Mouse (Mus musculus) megakaryocyte, embryonic 14.5 days (primary cell): Measurements from ENCODE around the gene Aatf. TPM values are rescaled to one million over a fixed set of nuclear protein-coding genes. Genes with fewer than 3 reads are reported as not detected.

Source experiments
- H3K27me3 ChIP-seq: replicated peaks from 2 replicates; pipeline ENCODE3; 2012; ENCODE audit warnings: inconsistent platforms
- H3K36me3 ChIP-seq: replicated peaks from 2 replicates; pipeline ENCODE3; 2012; ENCODE audit warnings: low read length, inconsistent platforms, mixed read lengths
- H3K4me1 ChIP-seq: 2 replicates; pipeline ENCODE4 v1.6.1; 2012; ENCODE audit warnings: inconsistent platforms
- H3K4me3 ChIP-seq: replicated peaks from 2 replicates; pipeline ENCODE3; 2012; ENCODE audit warnings: moderate library complexity, mild to moderate bottlenecking, inconsistent platforms
- H3K9me3 ChIP-seq: 2 replicates; pipeline ENCODE4 v1.6.1; 2012; ENCODE audit warnings: inconsistent platforms
- FLI1 ChIP-seq: IDR thresholded peaks from 2 replicates; pipeline ENCODE4 v1.6.1; 2012; ENCODE audit warnings: low read length, inconsistent platforms, mixed read lengths
- GATA1 ChIP-seq: IDR thresholded peaks from 3 replicates; pipeline ENCODE4 v1.6.1; 2012; ENCODE audit warnings: mixed read lengths, low read length, inconsistent platforms, borderline replicate concordance
- polyA plus RNA-seq: library from polyadenylated mRNA; stranded (reverse); fragments of >175 nt; gene quantifications from 2 replicates; pipeline ENCODE4 v1.2.3, GENCODE M21; 2012; ENCODE audit warnings: low replicate concordance; ENCODE audit not compliant: insufficient read depth

Gene Aatf
- polyA plus RNA-seq, 1 experiment: 13.5 TPM

DNA sequence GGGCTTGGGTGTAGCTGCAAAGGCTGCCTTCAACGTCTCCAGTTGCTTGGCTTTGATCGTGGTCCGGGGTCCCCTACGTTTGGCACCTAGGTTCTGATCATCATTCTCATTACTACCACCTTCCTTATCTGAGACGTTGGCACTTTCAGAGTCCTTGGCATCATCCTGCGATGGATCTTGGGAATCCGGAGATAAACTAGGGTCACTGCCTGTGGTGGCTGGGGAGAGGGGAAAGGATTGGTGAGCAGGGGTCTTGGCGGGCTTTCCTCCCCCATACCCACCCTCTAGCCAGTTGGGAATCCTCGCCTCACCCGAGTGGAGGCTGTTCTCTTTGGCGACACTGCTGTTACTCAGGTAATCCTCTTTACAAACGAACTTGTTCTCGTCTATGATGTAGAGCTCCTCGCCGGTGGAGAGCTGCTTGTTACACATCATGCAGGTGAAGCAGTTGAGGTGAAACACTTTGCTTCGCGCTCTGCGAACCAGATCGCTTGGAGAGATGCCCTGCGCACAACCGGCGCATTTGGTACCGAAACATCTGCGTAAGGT, 8.5 kb upstream of the Aatf start:
- Histone ChIP-seq H3K4me1 (peaks cover 61% of the 10 kb centered on the region), H3K27me3 (peaks cover 97% of the 10 kb centered on the region), H3K4me3 (no peak overlapping the region), H3K36me3 (no peaks in the 10 kb centered on the region), H3K9me3 (no peaks in the 10 kb centered on the region; the same call in 1 of the 2 replicates)
- TF ChIP-seq GATA1 (no peak), FLI1 (no peak)

DNA sequence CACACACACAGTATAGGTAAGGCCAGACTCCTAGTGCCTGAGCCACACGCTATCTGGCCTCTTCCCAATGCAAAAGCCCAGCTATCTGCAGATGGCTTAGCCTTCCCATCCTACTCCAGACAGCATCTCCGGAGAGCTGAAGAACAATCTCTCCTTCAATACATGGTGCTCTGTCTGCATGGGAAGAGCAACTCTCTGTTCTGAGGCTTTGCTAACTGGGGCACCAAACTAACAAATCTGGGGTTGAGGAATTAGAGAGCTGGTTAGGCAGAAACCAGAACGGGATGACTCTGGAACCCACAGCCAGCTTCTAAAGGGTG, 7.7 kb upstream of the Aatf start:
- peaks cover 97% of the 10 kb centered on the region for H3K27me3 ChIP-seq
- TF ChIP-seq GATA1: no peak
- TF ChIP-seq FLI1: no peak
- no peak overlapping the region for H3K4me3 ChIP-seq
- no peaks in the 10 kb centered on the region for H3K36me3 ChIP-seq
- H3K4me1 ChIP-seq: peaks cover 58% of the 10 kb centered on the region
- no peaks in the 10 kb centered on the region; the same call in 1 of the 2 replicates for H3K9me3 ChIP-seq

DNA sequence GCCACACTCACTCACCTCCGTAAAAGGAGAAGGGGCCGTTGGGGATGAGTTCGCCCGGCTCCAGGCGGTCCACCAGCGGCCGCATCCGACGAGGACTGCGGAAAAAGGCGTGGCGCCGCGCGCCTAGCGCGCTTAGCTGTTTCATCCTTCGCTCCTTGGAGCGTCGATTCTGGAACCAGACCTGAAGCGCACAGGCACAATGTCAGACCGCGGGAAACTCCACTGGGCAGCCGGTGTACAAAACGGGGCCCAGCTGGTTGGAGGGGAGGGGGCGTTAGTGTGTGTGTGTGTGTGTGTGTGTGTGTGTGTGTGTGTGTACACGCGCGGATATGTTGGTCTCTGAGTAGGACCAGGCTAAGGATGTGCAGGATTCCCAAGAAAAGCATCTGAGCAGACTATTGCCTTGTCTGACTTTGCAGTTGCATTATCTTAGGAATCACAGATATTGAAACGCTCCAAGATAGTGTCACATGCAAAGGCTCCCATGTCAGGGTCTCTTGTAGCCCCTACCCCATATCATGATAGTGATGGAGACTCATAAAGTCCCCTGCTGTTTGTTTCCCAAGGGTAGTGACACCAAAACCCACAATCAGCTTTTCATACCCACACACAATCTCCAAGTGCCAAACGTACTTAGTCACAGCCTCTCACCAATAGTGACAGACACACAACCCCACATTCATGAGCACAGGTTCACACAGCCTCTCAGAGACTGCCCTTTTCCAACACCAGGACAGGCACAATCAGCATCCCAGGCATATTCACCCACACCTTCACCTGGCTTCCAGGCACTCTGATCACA, 7.1 kb upstream of the Aatf start:
- peak overlapping the region; percentile 40 for H3K4me3 ChIP-seq

DNA sequence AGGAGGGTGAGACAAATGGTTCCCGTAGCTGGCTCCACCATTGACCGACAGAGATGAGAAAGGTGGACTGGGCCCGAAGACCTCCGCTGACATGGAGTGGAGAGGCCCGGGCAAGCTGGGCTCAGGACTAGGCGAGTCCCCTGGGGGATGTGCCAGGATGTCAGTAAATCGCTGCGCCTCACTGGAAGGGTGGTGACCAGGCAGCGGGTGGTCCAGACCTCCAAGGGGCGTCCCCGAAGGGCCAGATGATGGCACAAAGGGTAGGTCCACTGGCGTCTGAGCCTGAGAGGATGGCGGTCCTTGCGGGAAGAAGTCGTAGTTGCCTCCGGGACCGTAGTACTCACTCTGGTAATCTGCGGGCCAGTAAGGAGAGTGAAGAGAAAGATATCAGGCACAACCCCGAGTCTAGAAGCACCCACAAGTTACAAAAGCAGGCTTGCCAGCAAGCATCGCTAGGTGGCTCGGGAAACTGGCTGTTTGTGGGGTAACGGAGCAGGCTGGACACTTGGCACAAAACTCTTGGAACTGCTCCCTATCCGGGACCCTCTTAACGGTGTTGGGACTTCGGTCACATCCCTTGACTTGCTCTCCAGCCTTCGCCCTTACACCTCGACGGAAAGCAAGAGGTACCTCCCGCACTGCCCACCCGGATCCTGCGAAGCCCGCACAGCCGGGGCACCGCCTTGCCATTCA, 6.4 kb upstream of the Aatf start:
- H3K36me3 ChIP-seq: no peaks in the 10 kb centered on the region
- TF ChIP-seq GATA1 (no peak), FLI1 (no peak)
- H3K9me3 ChIP-seq: no peaks in the 10 kb centered on the region; the same call in 1 of the 2 replicates
- peaks cover 97% of the 10 kb centered on the region for H3K27me3 ChIP-seq
- H3K4me3 ChIP-seq: peak overlapping the region; percentile 40
- H3K4me1 ChIP-seq: peaks cover 54% of the 10 kb centered on the region

More for the DNA sequence above, 7.1 kb upstream of the Aatf start:
- TF ChIP-seq FLI1 (no peak), GATA1 (no peak)
- Histone ChIP-seq H3K27me3 (peaks cover 97% of the 10 kb centered on the region), H3K36me3 (no peaks in the 10 kb centered on the region), H3K9me3 (no peaks in the 10 kb centered on the region; the same call in 1 of the 2 replicates), H3K4me1 (peaks cover 58% of the 10 kb centered on the region)

DNA sequence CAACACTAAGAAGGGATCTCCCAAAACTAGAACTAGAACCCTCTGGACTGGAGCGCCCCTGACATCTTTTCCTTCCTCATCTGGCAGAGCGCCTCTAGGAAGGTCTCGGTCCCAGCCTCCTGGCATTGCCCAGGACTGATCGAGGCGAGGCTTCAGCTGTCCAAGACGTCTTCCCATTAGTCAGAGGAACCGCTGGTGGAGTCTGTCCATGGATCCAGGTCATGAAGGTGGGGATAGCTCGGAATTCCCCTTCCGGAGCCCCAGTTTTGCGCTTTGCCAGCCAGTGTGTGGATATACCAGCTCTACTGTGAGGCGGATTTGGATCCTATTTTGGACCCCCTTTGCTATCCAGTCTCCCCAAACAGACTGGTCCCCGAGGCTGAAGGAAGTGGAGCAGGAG, 5.7 kb upstream of the Aatf start:
- Histone ChIP-seq H3K4me1 (peaks cover 51% of the 10 kb centered on the region), H3K4me3 (no peak overlapping the region), H3K27me3 (peaks cover 96% of the 10 kb centered on the region), H3K36me3 (no peaks in the 10 kb centered on the region), H3K9me3 (no peaks in the 10 kb centered on the region; the same call in 1 of the 2 replicates)
- no peak for TF ChIP-seq GATA1
- no peak for TF ChIP-seq FLI1

DNA sequence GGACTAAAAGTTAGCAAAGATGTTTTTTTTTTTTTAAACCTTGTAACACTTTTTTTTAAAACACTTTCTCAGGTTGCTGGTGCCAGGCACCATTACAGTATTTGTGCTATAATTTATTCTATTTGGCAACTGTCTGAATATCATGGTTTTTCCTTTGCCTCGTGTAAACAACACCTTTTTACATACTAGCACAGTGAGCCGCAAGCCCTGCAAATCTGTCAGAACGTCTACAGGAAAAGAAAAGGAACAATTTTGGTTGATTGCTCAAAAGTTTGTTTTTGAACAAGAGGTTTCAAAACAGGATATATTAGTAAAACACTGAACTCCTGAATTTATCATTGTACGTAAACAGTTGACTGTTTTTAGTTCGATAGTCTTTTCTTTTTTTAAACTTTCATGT, 4.9 kb upstream of the Aatf start:
- Histone ChIP-seq H3K9me3 (no peaks in the 10 kb centered on the region; the same call in 1 of the 2 replicates), H3K4me1 (peaks cover 47% of the 10 kb centered on the region), H3K27me3 (peaks cover 89% of the 10 kb centered on the region), H3K4me3 (no peak overlapping the region), H3K36me3 (no peaks in the 10 kb centered on the region)
- TF ChIP-seq FLI1 (no peak), GATA1 (no peak)

DNA sequence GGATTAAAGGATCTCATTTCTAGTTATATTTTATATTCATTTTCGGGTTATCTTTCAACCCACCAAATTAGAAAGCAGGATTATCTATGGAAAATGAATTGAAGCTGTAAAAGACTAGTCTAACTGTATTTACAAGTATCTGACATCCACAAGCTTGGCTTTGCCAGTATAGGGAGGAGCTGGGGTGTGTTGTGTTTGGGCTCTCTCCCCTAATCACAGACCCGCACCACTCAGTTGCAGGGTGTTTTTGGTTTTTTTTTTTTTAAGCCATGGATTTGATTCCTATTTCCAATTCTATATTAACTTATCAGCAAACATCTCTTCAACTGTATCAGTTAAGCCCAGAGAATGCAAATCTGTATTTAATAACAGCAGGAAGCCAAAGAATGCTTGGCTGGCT, 4.1 kb upstream of the Aatf start:
- Histone ChIP-seq H3K36me3 (no peaks in the 10 kb centered on the region), H3K4me1 (peaks cover 42% of the 10 kb centered on the region), H3K4me3 (no peak overlapping the region), H3K27me3 (peaks cover 81% of the 10 kb centered on the region), H3K9me3 (no peaks in the 10 kb centered on the region; the same call in 1 of the 2 replicates)
- no peak for TF ChIP-seq FLI1
- TF ChIP-seq GATA1: no peak

DNA sequence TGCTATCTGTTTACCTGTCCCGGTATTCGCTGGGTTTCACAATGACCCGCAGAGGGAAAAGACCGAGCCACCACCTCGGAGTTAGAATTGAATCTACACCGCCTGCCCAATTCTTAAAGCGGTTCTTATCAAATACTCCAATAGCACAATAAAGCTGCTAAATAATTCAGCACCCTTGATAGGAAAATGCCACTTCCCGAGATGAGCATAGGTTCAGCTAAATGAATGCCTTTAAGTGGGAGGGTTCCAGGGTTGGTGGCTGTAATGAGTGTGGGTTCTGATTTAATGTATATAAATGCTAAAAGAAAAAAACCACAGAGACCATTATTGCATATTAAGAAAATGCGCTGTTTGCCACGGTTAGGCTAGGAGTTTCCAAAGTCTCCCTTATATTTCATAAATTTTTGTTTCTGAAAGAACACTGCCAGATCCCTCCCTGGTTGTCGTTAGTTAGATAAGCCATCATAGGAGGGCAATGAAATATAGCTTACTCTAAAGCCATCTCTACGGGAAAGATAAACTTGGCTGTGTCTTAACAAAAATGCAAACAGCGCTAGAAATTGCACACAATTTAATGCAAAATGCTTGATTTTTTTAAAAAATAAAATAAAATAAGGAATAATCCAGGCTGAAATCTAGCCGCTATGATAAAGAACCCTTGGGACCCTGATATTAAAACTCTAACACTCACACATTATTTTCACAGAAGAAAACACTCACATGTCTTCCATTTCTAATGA, 3.3 kb upstream of the Aatf start:
- peaks cover 44% of the 10 kb centered on the region for H3K4me1 ChIP-seq
- H3K27me3 ChIP-seq: peaks cover 73% of the 10 kb centered on the region
- H3K4me3 ChIP-seq: no peak overlapping the region
- no peaks in the 10 kb centered on the region; the same call in 1 of the 2 replicates for H3K9me3 ChIP-seq
- H3K36me3 ChIP-seq: no peaks in the 10 kb centered on the region
- TF ChIP-seq GATA1 (no peak), FLI1 (no peak)

DNA sequence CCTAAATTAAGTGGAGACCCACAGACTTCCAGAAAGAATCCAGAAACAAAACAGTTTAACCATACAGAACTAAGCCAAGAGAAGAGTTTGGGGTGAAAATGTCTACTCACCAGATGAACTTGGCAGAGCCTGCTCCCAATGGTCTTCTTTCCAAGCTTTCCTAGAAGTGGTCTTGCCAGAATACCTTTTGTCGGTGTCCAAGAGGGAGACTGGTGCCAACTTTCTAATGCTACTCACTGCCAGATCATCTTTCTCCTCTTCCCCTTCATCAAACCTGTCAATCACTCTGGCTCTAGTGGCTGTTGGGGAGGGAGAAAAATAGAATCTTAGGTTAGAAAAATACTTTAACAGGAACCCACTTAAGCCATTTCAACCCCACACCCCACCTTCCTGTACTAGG, 1.3 kb downstream of the Aatf start:
- H3K9me3 ChIP-seq: no peaks in the 10 kb centered on the region
- no peak for TF ChIP-seq FLI1
- TF ChIP-seq GATA1: no peak
- H3K27me3 ChIP-seq: peaks cover 30% of the 10 kb centered on the region
- H3K36me3 ChIP-seq: peaks cover 36% of the 10 kb centered on the region
- H3K4me1 ChIP-seq: peaks cover 39% of the 10 kb centered on the region
- H3K4me3 ChIP-seq: peak overlapping the region; percentile 96
